Mouse (Mus musculus) liver, embryonic 14.5 days (tissue): ENCODE data around the gene Calu. TPM values are rescaled to one million over a fixed set of nuclear protein-coding genes. Genes with fewer than 3 reads are reported as not detected.

ENCODE experiments used
- ATAC-seq: fragments of 200-750 bp; cut with Nextera tagmentation; 2 replicates; pipeline ENCODE4 v1.8.0; 2017; ENCODE audit warnings: moderate number of reproducible peaks, mild to moderate bottlenecking, moderate library complexity; ENCODE audit not compliant: insufficient read depth
- DNase-seq, 3 experiments: peaks; one replicate each; pipeline ENCODE4 v3.0.0-alpha.2; 2012 to 2013; ENCODE audit warnings: low read depth in 3 of 3, low spot score in 3 of 3
- H3K27ac ChIP-seq: fragments of 300-500 bp; sonication (generic); 2 replicates; pipeline ENCODE4 v1.5.1; 2014; ENCODE audit warnings: moderate library complexity, mild to moderate bottlenecking, control low read depth, inconsistent platforms
- H3K27me3 ChIP-seq: fragments of 300-500 bp; sonication (generic); 2 replicates; pipeline ENCODE4 v1.6.1; 2014; ENCODE audit warnings: mild to moderate bottlenecking, low read length, moderate library complexity; ENCODE audit not compliant: control insufficient read depth, insufficient read depth
- H3K36me3 ChIP-seq: fragments of 300-500 bp; sonication (generic); replicated peaks from 2 replicates; pipeline ENCODE4 v1.6.1; 2014; ENCODE audit warnings: low read depth; ENCODE audit not compliant: control insufficient read depth, insufficient read depth
- H3K4me1 ChIP-seq, 2 experiments: fragments of 200-500 bp in 1 of 2; fragments of 300-500 bp in 1 of 2; sonication (generic) in 1 of 2; replicated peaks; 2 replicates each; pipeline ENCODE4 v1.6.1; 2012 to 2014; ENCODE audit warnings: antibody characterized with exemption in 1 of 2, inconsistent platforms in 1 of 2, low read length in 1 of 2; ENCODE audit not compliant: control insufficient read depth in 2 of 2, insufficient read depth in 2 of 2
- H3K4me2 ChIP-seq: fragments of 300-500 bp; sonication (generic); 2 replicates; pipeline ENCODE4 v1.6.1; 2014; ENCODE audit warnings: low read depth, mild to moderate bottlenecking, control low read depth, moderate library complexity
- H3K4me3 ChIP-seq, 2 experiments: fragments of 200-500 bp in 1 of 2; fragments of 300-500 bp in 1 of 2; sonication (generic) in 1 of 2; 2 replicates each; pipeline ENCODE4 v1.5.1; 2012 to 2014; ENCODE audit warnings: low read depth in 2 of 2, low read length in 2 of 2, mild to moderate bottlenecking in 2 of 2, control low read depth in 1 of 2, inconsistent platforms in 1 of 2, moderate library complexity in 1 of 2; ENCODE audit not compliant: insufficient read depth in 1 of 2
- H3K9ac ChIP-seq: fragments of 300-500 bp; sonication (generic); replicated peaks from 2 replicates; pipeline ENCODE4 v1.6.1; 2014; ENCODE audit warnings: mild to moderate bottlenecking, control low read depth, moderate library complexity
- H3K9me3 ChIP-seq: fragments of 300-500 bp; sonication (generic); 2 replicates; pipeline ENCODE4 v1.6.1; 2016; ENCODE audit warnings: low read length, mixed read lengths; ENCODE audit not compliant: control insufficient read depth
- CTCF ChIP-seq: IDR thresholded peaks from 2 replicates; pipeline ENCODE4 v1.5.1; 2016; ENCODE audit warnings: antibody characterized with exemption, low read depth, control low read depth
- EP300 ChIP-seq: IDR thresholded peaks from 2 replicates; pipeline ENCODE4 v1.6.1; 2016; ENCODE audit warnings: antibody characterized with exemption, low read depth
- WGBS: fragments of 180-500 bp; shearing (Covaris S2); extraction: QIAGEN DNeasy Blood & Tissue Kit; methylation state at CpG from one replicate; pipeline ENCODE4 v1.1.7; 2014; ENCODE audit not compliant: insufficient replicate concordance; 5-methylcytosine and 5-hydroxymethylcytosine counted together
- polyA plus RNA-seq, 2 experiments: library from polyadenylated mRNA; depleted of rRNA in 1 of 2; stranded (reverse) in 1 of 2; unstranded in 1 of 2; fragments of >200 nt; fragmentation: Nextera tagmentation in 1 of 2; extraction: Ambion mirVana in 1 of 2; gene quantifications; 2 replicates each; pipeline versions ENCODE4 v1.2.1 to v1.2.3; 2012 to 2014

Calu gene
- polyA plus RNA-seq, 2 experiments, result 49.1 to 93.5 TPM

GRCm38 (mm10) chr6:29378678-29379077 is 30.8 kb downstream of the Calu start:
- no peak overlapping the region for H3K9ac ChIP-seq
- H3K27me3 ChIP-seq, result no peaks in the 10 kb centered on the region
- no peaks in the 10 kb centered on the region for H3K9me3 ChIP-seq
- TF ChIP-seq EP300 (no peak), CTCF (no peak)
- H3K4me1 ChIP-seq, result peaks cover 0 to 1% of the 10 kb centered on the region in 2 experiments; a peak in 1 of 4 replicates
- no peak overlapping the region for H3K4me3 ChIP-seq
- 80% methylated on average over 10 of the region's 10 CpGs for WGBS
- H3K4me2 ChIP-seq, result no peak overlapping the region
- no peak for DNase-seq
- H3K27ac ChIP-seq, result no peak overlapping the region
- ATAC-seq, result no peak
- peaks cover 22% of the 10 kb centered on the region for H3K36me3 ChIP-seq

- Histone ChIP-seq H3K4me3 (no peak overlapping the region), H3K9me3 (no peaks in the 10 kb centered on the region), H3K27ac (no peak overlapping the region), H3K4me1 (0 out of 4 replicates have a peak, but pooled peaks cover 0 to 1% of the 10 kb centered on the region in 2 experiments), H3K9ac (no peak overlapping the region), H3K36me3 (peaks cover 14% of the 10 kb centered on the region; the same call in 1 of the 2 replicates), H3K4me2 (no peak overlapping the region), H3K27me3 (no peaks in the 10 kb centered on the region)
- 41% methylated on average over 6 of the region's 6 CpGs for WGBS
- no peak for DNase-seq
- TF ChIP-seq EP300, result no peak
- TF ChIP-seq CTCF, result no peak
- no peak for ATAC-seq
These were observed 32.1 kb downstream of the Calu start for GRCm38 (mm10) chr6:29379954-29380353.

DNA sequence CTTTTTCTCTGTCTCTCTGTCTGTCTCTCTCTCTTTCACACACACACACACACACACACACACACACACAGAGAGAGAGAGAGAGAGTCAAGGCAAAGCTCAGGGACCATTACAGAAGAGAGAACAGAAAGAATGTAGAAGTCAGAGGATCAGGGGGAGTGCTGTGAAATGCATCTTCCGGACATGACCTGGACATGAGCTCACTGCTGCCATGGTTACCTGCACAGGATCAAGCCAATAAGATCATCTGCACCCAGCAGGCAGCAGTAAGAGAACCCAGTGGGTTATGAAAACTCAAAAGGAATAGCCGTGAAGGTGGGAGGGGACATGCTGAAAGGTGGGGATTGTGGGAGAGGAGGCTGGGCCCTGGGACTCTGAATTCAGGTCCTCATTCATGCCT is 34.6 kb downstream of the Calu start:
- no peak for ATAC-seq
- Histone ChIP-seq H3K9me3 (no peaks in the 10 kb centered on the region), H3K27me3 (no peaks in the 10 kb centered on the region), H3K9ac (no peak overlapping the region), H3K36me3 (no peaks in the 10 kb centered on the region), H3K4me2 (no peak overlapping the region), H3K27ac (no peak overlapping the region), H3K4me3 (no peak overlapping the region), H3K4me1 (peaks cover 0 to 2% of the 10 kb centered on the region in 2 experiments; a peak in 1 of 4 replicates)
- TF ChIP-seq EP300 (no peak), CTCF (no peak)
- 55% methylated on average over 2 of the region's 2 CpGs for WGBS
- no peak for DNase-seq

DNA sequence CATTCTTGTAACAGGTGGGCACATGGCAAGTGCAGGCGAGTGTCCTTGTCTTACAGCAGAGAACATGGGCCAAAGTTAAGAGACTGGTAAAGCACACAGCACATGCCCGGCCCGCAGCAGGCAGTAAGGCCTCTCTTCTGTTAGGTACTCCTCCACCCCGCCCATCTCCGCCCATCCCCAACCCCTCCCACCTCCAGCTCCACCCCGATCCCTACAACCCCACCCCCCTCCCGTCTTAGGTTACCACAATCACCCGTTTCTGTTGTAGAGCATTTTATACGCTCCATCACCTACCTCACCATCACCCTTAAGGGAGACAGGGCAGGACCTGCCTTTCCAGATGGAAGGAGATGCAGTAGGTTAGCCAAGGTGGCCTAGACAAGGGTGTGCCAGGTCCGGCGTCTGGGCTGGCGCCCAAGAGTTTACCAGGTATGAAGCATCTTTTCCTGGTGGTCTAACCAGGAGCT is 40.2 kb downstream of the Calu start, which contains the start of gene Opn1sw:
Opn1sw (minus strand) TSS at position 417 of the 467 bp plus-strand sequence.
- ATAC-seq (peak; percentile 83), DNase-seq (peak; percentile 23 to 46 (median 36))
- TF ChIP-seq EP300, result no peak
- TF ChIP-seq CTCF, result no peak
- WGBS, result 2% methylated on average over 12 of the region's 12 CpGs
- H3K4me3 ChIP-seq, result peak within 1 kb of the TSS; percentile 41 to 60
- H3K4me1 ChIP-seq, result peaks cover 5 to 13% of the 10 kb centered on the region in 2 experiments
- H3K36me3 ChIP-seq, result no peaks in the 10 kb centered on the region
- H3K4me2 ChIP-seq, result peak within 1 kb of the TSS; percentile 64
- H3K27me3 ChIP-seq, result peaks cover 11% of the 10 kb centered on the region
- no peak within 1 kb of the TSS for H3K9ac ChIP-seq
- H3K9me3 ChIP-seq, result no peaks in the 10 kb centered on the region
- H3K27ac ChIP-seq, result no peak within 1 kb of the TSS

- Histone ChIP-seq H3K36me3 (no peaks in the 10 kb centered on the region), H3K4me1 (peaks cover 5 to 12% of the 10 kb centered on the region in 2 experiments), H3K27me3 (peaks cover 11% of the 10 kb centered on the region), H3K4me2 (peak overlapping the region; percentile 64), H3K9ac (no peak overlapping the region), H3K27ac (no peak overlapping the region), H3K9me3 (no peaks in the 10 kb centered on the region), H3K4me3 (peak overlapping the region; percentile 41 to 60)
- 2% methylated on average over 11 of the region's 11 CpGs for WGBS
- TF ChIP-seq EP300, result no peak
- no peak for TF ChIP-seq CTCF
- ATAC-seq (peak; percentile 73), DNase-seq (peak in 2 of 3 experiments; percentile 17)
These were observed 40.8 kb downstream of the Calu start for GRCm38 (mm10) chr6:29388606-29389080.
